Mouse (Mus musculus) adipose tissue, adult 10 weeks (tissue): ENCODE data around the gene Hccs. TPM values are rescaled to one million over a fixed set of nuclear protein-coding genes. Genes with fewer than 3 reads are reported as not detected.

Experiments
- polyA plus RNA-seq: library from polyadenylated mRNA; stranded (reverse); fragments of 350-450 nt; fragmentation: Illumina TruSeq; extraction: RNeasy Lipid Tissue Mini Kit (QIAGEN cat#74804); gene quantifications from one replicate; pipeline ENCODE4 v1.2.3, GENCODE M21; 2014; ENCODE audit warnings: low read depth, low replicate concordance

Hccs gene
- 9.3 TPM for polyA plus RNA-seq

DNA sequence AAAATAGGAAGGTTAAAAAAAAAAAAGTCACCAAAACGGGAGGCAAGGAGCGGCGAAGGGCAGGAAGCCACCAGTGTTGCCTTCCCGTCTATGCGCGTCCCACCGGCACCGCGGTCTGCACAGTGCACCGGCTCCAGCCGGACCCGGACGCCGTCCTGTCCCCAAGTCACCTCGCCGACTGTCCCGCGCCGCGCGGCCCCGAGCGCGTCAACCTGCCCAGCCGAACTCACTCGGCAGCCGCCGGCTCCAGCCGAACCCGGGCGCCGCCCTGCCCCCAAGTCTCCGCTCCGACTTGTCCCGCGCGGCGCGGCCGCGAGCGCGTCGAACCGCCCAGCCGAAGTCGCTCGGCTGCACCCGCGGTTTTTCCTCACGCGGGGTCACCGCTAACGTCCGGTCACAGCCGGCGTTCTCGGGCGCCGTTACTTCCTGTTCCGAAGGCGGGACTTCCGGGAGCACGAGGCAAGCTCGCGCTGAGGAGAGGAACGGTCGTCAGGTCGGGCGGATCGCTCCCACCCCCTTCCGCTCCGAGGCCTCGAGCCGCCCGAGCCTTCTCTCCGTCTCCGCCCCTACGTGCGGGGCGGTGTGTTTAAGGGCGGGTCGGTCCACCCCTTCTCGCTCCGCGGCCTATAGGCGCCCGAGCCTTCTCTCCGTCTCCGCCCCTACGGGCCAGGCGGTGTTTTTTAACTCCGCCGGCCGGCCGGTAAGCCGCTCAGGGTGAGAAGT lies at the start of gene Hccs:
TSS of gene Hccs (minus strand) at position 428 of the 723 bp plus-strand sequence.

Other genes starting within 250 kb of the Hccs start
- gene Amelx, start 133.2 kb downstream of the Hccs start, polyA plus RNA-seq = not detected